Mouse (Mus musculus) brain, adult 2 months (tissue): ENCODE measurements at regions not wholly inside any gene's neighbourhood (a gene's known extent, or its start where the extent isn't known, plus 50 kb on each side); places are given as distances from the start of the nearest gene placed in this dataset.
"Not testable (repeated sequence)": the region's sequence is repeated elsewhere in the genome, so short reads cannot be mapped to it uniquely, and the experiment has no call there.

ENCODE experiments used
- DNase-seq: peaks from one replicate; pipeline ENCODE4 v3.0.0; 2011; ENCODE audit warnings: low read depth, low spot score

DNA sequence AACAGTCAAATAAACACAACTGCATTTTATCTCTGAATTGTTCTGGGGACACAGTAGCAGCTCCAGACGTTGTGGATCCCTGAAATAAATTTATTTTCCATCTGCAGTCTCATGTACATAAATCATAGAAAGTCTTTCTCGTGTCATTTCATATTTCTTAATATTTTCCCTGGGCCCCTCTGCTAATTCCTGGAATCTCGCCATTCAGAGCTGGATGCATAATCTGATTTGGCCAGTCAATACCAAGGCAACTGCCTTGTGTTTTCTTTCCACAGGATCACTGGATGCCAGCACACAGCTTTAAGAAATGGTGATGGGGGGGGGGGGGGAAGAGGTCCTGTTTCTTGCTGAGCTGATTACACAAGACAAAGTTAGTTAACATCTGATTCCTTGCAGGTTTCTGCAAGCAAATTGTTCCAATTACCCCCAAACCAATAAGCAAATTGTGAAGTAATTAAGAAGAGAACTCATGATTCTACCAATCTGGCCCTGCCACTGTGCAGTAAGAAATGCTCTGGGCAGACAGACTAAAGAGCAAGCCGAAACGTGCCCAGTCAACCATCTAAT is 824.2 kb upstream of the Sox9 start:
- DNase-seq: no peak

DNA sequence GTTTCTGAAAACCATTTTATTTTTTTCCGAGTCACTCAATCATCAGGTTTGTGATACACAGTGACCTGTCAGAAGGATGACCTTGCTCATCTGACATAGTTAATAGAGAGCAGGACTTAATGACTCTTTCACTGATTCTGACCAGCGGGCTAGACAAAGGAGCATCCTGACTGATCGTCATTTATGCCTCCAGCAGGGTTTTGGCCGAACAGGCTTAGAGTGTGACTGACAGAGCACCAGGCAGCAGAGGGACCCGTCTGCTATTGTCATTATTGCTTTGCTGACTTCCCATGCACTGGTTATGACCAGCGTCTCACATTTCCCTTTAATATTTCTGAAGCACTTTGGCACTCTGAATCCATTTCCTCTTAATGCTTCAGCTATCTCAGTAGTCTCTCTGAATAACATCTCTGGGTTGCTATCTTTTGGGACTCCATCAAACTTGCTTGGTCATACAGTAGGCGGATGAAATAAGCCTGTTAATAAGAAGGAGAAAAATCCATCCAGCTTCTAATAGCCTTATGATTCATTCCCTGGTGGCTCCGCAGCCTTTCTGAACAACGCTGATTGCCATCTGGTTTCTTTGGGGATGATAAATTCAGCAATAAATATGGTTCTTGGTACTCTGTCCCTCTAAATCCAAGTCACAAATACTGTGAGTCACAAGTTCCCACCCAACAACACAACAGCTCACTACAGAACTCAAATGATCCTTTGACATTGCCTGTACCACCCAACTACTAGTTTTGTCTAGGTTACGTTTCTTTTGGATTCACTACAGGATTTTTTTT is 820.8 kb upstream of the Sox9 start:
- DNase-seq: peak; percentile 61

DNA sequence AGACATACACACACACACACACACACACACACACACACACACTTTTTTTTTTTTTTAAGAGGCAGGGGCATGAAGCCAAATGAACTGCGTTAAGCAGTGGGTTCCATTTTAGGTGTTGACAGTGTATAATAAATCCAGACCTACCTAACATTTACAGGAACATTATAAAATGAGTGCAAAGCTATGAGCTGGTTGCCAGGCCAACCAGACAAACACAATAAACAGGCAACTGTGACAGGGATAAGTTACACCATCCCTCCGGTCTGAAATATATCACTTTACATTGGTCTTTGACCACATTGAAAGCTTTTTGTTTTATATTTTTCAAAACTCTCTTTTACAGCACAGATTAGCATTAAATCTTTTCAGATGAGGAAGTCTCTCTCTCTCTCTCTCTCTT is 820.2 kb upstream of the Sox9 start:
- DNase-seq: no peak

DNA sequence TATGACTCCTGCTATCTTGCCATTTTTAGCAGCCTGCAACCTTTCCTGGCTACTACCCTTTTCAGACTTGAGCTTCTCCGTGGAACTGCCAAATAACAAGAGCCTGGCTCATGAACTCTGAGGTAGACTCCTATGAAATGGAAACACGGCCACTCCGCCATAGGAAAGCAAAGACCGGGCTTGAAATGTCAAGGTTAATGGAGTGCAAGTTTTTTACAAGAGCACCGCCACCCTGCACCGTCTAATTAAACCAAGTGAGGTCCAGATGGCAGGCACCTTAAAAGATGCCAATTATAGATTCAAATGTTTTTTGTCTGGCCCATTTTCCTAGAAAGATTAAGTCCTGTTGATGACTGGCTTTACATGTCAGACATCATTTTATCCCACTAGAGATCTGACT is 818.0 kb upstream of the Sox9 start:
- no peak for DNase-seq

DNA sequence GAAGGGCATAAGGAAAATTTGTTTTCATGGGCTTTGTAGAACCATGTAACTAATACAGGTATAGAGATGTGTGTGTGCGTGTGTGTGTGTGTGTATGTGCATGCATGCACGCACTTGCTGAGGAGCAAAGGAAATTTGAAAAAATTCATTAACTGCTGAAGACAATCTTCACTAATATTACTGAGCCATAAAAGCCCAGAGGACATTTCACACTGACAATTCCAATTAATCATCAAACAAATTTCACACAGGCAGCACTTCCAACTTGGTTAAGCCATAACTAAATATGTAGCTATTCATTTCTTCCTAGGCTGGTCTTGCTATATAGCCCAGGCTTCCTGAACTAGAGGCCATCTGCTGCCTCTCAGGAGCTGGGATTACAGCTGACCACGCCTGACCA is 815.6 kb upstream of the Sox9 start:
- no peak for DNase-seq

DNA sequence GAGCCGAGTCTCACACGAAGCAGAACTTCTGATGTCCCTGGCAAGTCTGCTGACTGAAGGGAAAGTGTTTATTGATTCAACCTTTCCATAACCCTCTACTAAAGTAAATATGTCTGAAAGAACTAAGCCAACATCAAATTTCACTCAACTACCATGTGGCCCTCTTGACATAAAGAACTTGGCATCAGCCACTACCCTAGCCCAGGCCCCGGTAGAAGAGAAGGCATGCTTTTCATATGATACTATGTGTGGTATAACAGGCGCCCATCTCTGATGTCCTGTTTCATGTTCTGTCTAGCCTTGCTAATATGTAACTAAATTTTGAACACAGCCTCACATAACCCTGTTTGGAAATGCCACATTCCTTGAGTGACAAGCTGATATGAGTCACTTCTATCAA is 811.0 kb upstream of the Sox9 start:
- DNase-seq: no peak

DNA sequence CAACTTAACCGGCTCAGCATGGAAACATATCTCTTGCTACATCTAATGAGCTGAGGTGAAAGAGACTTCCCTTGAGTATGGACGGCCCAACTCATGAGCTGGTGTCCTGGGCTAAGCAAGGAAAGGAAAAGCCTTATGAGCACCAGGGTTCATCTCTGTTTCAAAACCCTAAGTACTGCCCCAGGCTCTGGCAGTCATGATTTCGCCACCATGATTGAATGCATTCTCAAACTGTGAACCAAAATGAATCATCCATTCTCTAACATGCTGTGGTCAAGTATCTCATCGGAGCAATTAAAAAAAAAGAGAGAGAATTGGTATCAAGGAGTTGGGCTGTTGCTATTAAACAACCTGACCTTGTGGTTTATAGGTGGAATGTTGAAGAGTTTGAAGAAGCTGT is 803.4 kb upstream of the Sox9 start:
- DNase-seq: no peak

DNA sequence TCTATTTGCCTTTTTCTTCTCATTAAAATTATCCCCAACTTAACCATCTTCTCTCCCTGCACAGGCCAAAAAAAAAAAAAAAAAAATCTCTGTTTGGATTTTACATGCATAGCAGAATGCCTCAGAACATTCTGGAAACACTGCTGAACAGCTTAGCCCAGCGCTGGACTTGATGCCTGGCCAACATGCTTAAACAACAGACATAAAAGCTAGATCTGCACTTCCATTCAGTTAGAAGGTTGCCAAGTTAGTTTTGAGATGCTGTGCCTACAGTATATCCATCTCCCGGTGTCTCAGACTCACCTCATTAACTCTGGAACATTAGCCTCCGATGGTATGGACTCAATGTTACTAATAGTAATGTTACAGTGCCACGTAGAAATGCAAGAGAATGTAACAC is 785.6 kb upstream of the Sox9 start:
- peak; percentile 20 for DNase-seq

DNA sequence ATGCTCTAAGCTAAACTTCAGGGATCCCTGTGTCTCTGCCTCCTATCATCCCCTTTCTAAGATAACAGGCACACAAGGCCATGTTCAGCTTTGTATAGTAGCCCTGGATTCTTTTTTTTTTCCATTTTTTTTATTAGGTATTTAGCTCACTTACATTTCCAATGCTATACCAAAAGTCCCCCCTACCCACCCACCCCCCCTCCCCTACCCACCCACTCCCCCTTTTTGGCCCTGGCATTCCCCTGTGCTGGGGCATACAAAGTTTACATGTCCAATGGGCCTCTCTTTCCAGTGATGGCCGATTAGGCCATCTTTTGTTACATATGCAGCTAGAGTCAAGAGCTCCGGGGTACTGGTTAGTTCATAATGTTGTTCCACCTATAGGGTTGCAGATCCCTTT is 771.2 kb upstream of the Sox9 start:
- not testable (repeated sequence) for DNase-seq

DNA sequence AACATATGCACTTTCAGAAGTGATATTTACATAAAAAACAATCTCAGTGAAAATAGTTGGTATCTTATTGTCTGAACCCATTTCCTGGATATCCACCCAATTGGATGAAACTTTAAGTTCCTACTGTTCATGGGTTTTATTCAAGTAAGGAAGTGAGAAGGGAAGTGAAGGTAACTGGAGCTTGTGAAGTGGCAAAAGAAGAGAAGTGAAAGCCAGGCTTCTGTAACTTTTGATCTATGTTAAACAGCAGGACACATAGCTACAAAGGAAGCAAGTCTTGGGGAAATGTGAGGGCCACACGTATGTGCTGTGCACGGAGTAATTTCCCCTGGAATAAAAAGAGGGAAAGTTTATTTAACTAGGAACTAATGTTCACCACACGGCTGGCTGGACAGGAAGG is 764.1 kb upstream of the Sox9 start:
- no peak for DNase-seq

DNA sequence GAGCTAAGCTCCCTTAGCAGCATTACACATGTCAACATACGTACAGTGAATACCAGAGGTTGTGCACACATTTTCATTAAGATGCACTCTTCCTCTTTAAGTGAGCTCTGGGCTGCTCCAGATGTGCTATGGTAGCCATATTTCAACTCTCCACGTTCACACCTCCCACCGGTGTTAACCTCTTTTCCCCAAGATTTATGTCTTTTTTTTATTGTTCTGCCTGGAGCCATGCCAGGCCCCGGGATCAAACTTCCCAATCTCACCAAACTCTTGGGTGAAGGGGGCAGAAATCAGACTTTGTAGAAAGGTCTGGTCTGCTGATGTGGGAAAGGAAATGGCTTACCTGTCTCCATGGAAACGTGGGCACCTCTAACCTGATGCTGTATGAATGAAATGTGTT is 754.0 kb upstream of the Sox9 start:
- DNase-seq: no peak

DNA sequence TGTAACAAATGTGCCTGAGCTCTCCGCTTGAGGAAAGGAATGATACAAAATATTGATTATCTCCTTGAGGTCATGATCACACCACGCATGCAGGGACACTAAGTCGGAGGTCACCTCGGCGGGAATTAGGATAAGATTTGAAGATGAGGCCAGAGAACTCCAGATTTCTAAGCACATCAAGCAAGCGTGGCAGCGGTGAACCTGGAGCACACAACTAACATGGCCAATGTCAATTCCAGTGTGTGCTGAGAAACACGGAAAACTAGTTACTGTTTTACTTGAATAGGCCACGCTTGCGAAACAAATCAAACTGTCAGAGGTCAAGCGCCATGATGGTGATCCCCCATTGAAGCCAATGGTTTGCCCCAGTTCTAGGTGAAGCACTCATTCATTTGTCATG is 743.3 kb upstream of the Sox9 start:
- no peak for DNase-seq

DNA sequence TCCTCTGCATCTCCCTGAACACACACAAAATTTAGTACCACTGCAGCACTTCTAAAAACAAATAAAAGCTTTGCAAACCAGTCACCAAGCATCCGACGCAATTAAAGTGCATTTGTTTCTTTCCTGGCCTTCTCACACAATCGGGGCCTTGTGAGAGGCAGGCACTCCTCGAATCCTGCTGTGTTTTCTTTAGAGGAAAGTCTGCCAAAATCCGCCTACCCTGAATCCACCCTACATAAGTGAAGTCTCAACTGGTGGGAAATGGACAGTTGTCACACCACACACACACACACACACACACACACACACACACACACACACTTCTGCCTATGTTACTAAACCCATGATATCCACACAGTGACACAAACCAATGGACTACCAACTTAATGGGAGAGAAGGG is 737.6 kb upstream of the Sox9 start:
- DNase-seq: peak; percentile 18

DNA sequence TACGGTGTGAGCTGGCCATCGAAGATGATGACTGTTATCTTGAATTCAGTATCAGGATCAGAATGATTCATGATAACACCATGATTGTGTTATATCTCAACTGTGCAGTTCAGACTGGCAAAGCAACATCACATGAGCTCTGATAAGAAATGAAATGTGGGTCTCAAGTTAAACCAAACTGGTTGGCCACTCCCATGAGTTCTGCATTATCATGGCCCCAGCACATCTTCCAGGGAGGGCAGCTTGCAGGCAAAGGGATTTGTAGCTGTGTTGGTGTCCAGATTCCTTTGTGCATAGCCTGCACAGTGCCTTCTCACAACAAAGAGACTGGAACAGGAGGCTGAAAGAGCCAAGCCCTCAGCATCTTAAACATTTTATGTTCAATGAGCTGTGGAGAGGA is 736.7 kb upstream of the Sox9 start:
- DNase-seq: no peak

DNA sequence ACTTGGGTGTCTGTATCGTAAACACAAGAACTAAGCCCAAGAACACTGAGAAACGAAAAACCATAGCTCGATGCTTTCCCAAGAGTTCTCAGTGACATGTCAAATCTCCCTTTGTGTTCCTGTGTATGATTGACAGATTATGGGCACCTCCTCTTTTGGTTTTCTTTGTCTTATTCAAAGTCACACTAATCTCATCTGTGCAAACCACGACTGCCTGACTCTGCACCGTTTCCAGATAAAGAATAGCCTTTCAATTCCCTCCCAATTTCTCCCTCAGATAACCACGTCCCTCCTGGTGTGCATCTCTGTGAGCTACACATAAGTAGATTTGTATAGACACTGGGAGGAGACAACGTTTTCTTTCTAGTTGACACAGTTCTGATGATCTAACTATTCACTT is 731.7 kb upstream of the Sox9 start:
- DNase-seq: no peak

DNA sequence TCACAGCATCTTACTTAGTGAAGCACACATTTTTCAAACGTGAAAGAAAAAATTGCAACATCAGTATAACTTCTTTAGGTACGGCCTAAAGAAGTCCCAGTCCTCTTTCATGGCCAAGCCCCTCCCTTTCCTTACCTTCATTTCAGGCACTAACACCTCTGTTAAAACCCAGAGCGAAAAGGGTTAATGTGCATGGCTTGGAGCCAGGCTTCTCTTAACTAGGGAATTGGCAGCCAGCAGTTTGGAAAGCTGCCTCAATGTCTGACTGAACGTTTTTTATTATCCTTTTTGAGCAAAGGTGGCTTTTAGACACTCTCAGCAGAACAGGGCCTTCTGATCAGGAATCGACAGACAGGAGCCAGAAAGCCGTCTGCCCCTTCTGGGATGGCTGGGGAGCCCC is 726.4 kb upstream of the Sox9 start:
- no peak for DNase-seq

DNA sequence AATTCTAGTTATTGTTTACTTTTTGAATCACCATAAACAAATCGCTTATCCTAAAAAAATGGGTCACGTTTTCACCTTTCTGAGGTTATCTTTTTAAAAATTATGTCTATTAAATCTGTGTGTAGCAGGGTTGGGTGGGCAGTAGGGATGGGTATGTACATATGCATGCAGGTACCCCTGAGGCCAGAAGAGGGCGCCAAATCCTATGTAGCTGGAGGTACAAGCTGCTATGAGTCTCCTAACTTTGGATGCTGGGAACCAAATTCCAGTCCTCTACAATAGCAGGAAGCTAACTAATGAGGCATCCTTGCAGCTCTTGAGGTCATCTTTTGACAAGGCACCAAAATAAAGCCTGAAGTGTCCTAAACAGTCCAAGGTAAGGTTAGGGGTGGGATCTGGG is 714.8 kb upstream of the Sox9 start:
- DNase-seq: no peak

DNA sequence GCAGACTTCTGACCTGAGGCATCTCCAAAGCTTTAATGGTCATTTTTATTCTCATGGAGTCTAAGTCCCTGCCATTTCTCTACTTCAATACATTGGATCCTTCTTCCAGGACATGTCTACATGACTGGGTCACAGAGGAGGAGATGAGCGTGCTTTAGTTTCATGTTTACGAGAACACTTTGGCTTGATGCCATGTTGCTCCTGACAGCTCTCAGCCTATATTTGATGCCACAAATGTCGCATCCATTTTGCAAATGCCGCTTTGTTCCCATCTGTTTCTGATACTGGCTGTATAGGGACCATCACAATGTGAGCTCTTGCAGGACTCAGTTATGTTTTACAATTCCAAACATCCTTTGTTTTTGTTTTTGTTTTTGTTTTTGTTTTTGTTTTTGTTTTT is 713.2 kb upstream of the Sox9 start:
- no peak for DNase-seq

DNA sequence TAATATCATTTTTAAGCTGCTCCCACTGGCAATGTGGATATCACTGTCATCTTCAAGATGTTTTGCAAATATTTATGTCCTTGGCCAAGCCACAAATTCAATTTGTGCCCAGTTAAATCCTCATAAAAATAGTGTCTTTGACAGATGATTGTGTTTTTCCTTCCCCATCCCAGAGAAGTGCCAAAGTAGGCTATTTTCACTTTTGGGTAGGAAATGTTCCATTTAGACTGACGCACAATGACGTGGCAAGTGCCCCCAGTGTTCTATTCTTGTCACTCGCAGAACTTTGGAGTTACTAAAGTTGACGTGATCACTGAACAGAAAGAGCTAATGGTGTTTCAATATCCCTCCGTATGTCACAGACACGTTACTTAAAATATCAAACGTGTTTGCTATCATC is 710.5 kb upstream of the Sox9 start:
- peak; percentile 69 for DNase-seq

DNA sequence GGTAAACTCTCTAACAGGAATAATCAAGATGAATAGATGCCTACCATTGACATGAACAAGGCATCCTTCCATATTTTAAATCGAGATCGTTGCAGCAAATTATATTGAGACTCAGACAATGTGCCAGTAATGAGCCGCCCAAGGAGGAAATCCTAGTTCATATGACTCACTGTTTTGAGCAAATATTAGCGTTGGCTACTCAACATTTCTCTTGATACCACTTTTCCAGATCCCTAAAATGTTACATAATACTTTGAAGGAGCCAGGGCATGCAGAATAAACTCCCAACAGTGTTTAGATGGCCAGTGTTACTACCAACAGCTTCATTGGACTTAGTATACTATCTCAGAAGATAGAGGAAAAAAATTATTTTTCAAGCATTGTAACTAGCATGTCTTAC is 700.6 kb upstream of the Sox9 start:
- DNase-seq: no peak

DNA sequence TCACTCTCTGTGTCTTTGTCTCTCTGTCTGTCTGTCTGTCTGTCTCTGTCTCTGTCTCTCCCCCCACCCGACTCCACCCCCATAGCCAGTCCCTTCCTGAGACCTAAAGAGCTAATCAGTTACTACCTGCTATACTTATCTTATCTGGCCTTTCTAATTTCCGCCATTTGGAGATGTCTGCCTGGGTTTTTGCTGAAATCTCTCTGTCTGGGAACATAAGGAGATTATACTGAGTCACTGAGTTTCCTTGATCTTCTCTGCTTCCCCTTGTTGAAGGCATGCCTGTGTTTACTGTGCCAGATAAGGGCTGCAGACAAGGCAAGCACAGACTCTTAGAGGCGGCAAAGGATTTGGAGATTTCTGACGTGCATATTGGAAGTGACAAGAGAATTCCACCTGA is 699.0 kb upstream of the Sox9 start:
- peak; percentile 10 for DNase-seq

DNA sequence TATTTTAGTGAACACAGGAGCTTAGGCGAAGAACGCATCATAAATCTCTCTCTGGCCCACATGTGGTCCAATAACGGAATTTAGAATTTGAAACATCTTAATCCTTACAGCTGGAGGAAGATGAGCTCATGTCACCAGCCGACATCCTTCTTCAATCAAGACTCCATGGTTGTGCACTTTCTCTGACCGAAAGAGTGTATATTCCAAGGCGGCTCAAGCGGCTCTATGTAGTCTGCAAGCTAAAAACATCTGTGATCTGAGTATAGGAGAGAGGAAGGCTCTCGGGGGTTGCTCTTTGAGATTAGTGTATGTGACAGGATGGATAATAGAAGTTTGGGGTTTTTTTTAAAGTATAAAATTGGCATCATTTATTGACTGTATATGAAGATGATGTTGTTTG is 689.9 kb upstream of the Sox9 start:
- no peak for DNase-seq

DNA sequence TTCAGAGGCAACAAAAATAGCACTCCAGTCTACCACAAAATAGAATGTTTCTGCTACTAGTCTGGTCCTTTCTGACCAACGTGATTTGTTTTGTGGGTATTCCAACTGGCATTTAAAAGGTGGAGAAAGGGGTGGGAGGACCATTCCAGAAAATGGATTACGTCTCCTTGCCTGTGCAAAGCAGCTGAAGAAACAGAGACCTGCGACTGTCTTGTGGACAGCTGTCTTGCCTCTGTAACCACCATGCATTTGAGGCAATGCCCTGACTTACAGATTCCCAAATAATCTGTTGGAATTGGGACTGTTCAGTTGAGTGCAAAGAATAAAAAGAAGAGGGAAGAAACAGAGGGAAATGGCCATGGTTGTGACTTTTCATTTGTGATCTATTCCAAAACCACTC is 687.0 kb upstream of the Sox9 start:
- DNase-seq: no peak

DNA sequence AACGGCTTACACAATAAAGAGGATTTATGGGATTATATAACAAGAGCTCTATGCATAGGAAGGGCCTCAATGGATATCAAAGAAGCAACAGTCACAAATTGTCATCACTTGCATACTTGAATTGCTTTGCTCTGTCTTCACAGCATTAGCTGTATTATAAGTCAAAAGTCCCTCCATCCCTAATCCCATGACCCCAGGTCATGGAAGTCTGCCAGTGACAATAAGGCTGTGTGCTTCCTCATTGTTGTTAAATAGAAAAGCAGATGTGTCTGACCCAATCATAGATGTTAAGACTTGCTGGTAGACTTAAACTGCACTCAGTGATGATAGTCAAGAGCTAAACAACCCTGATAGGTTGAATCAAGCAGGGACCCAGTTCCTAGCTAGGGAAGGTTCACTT is 683.9 kb upstream of the Sox9 start:
- DNase-seq: no peak
